Mouse (Mus musculus): ENCODE results near the gene Lyzl4. TPM values are rescaled to one million over a fixed set of nuclear protein-coding genes. Genes with fewer than 3 reads are reported as not detected.

The Lyzl4 gene
- polyA plus RNA-seq, 1 experiment from 2014 or later, result not detected

- DNase-seq (ENCODE audit: low spot score), result no peak
- Histone ChIP-seq H3K36me3 (no peaks in the 10 kb centered on the region), H3K27ac (no peak overlapping the region), H3K4me1 (peaks cover 15% of the 10 kb centered on the region), H3K9me3 (replicated peaks) (no peaks in the 10 kb centered on the region), H3K4me3 (no peak overlapping the region), H3K27me3 (ENCODE audit: low read depth, poor library complexity, severe bottlenecking) (no peaks in the 10 kb centered on the region)
- 58% methylated on average over 4 of the region's 4 CpGs for WGBS
Observed at GRCm38 (mm10) chr9:121547431-121547830, 94.5 kb downstream of the Lyzl4 start.

GRCm38 (mm10) chr9:121541530-121541929 is 100.4 kb downstream of the Lyzl4 start:
- H3K4me1 ChIP-seq, result peaks cover 14% of the 10 kb centered on the region; the same call in 1 of the 2 replicates
- DNase-seq (ENCODE audit: low spot score), result no peak
- no peaks in the 10 kb centered on the region for H3K27me3 ChIP-seq (ENCODE audit: low read depth, poor library complexity, severe bottlenecking)
- no peak overlapping the region for H3K27ac ChIP-seq
- no peaks in the 10 kb centered on the region for H3K9me3 ChIP-seq (replicated peaks)
- H3K4me3 ChIP-seq, result no peak overlapping the region
- no peaks in the 10 kb centered on the region for H3K36me3 ChIP-seq

- H3K27ac ChIP-seq, result no peak overlapping the region
- no peaks in the 10 kb centered on the region for H3K9me3 ChIP-seq (replicated peaks)
- DNase-seq (ENCODE audit: low spot score), result no peak
- no peaks in the 10 kb centered on the region for H3K27me3 ChIP-seq (ENCODE audit: low read depth, poor library complexity, severe bottlenecking)
- peaks cover 12% of the 10 kb centered on the region; the same call in 1 of the 2 replicates for H3K4me1 ChIP-seq
- no peak overlapping the region for H3K4me3 ChIP-seq
- 82% methylated on average over 9 of the region's 9 CpGs for WGBS
- H3K36me3 ChIP-seq, result no peaks in the 10 kb centered on the region
Observed at GRCm38 (mm10) chr9:121532626-121533025, 109.3 kb downstream of the Lyzl4 start.

GRCm38 (mm10) chr9:121528605-121529357 is 113.1 kb downstream of the Lyzl4 start:
- H3K36me3 ChIP-seq, result no peaks in the 10 kb centered on the region
- peaks cover 12% of the 10 kb centered on the region; the same call in 1 of the 2 replicates for H3K4me1 ChIP-seq
- H3K27ac ChIP-seq, result no peak overlapping the region
- no peak overlapping the region for H3K4me3 ChIP-seq
- no peaks in the 10 kb centered on the region for H3K27me3 ChIP-seq (ENCODE audit: low read depth, poor library complexity, severe bottlenecking)
- WGBS, result 60% methylated on average over 8 of the region's 8 CpGs
- no peak for DNase-seq (ENCODE audit: low spot score)
- no peaks in the 10 kb centered on the region for H3K9me3 ChIP-seq (replicated peaks)

Other genes starting within 250 kb of the Lyzl4 start
- gene Cck, start 146.4 kb downstream of the Lyzl4 start, polyA plus RNA-seq (2016; fragmentation: Nextera tagmentation; extraction: Ambion mirVana), result 0.68 and 0.86 TPM in 2 replicates
- gene Vipr1, start 620 bp upstream of the Lyzl4 start, polyA plus RNA-seq (2016; fragmentation: Nextera tagmentation; extraction: Ambion mirVana), result 0.14 and 0.49 TPM in 2 replicates
- gene Sec22c, start 63.4 kb upstream of the Lyzl4 start, polyA plus RNA-seq (2016; fragmentation: Nextera tagmentation; extraction: Ambion mirVana), result 10.9 and 12.6 TPM in 2 replicates
- gene Ss18l2, start 68.2 kb upstream of the Lyzl4 start, polyA plus RNA-seq (2016; fragmentation: Nextera tagmentation; extraction: Ambion mirVana), result 93.9 and 94.8 TPM in 2 replicates
- 47.2 and 58.8 TPM in 2 replicates for gene Nktr, start 77.1 kb upstream of the Lyzl4 start, polyA plus RNA-seq (2016; fragmentation: Nextera tagmentation; extraction: Ambion mirVana)
- 4.4 and 7.0 TPM in 2 replicates for gene Zfp651, start 117.2 kb upstream of the Lyzl4 start, polyA plus RNA-seq (2016; fragmentation: Nextera tagmentation; extraction: Ambion mirVana)
- gene Klhl40, start 135.5 kb upstream of the Lyzl4 start, polyA plus RNA-seq (2016; fragmentation: Nextera tagmentation; extraction: Ambion mirVana), result 0.10 and 0.71 TPM in 2 replicates
- not detected in 2 replicates for gene Hhatl, start 150.4 kb upstream of the Lyzl4 start, polyA plus RNA-seq (2016; fragmentation: Nextera tagmentation; extraction: Ambion mirVana)
- 0.36 and 0.38 TPM in 2 replicates for gene Ccdc13, start 197.4 kb upstream of the Lyzl4 start, polyA plus RNA-seq (2016; fragmentation: Nextera tagmentation; extraction: Ambion mirVana)
- gene Higd1a, start 216.3 kb upstream of the Lyzl4 start, polyA plus RNA-seq (2016; fragmentation: Nextera tagmentation; extraction: Ambion mirVana), result 174 and 201 TPM in 2 replicates